ENCODE assay signal across 8 mouse cellular contexts in genomic region chr3:101570747-101571514, GRCm38 (mm10). TPM values are rescaled to one million over a fixed set of nuclear protein-coding genes. Genes with fewer than 3 reads are reported as not detected.
DNase-seq lines count a peak whose midpoint lies in the region; ATAC-seq and TF ChIP-seq lines count a peak whose summit lies in the region.
"Had no signal": no experiment of that assay in that cellular context is flagged by ENCODE, and none has a peak within 500 bp of the region (broad histone marks: within the 10 kb centered on the region; RNA-seq: fewer than 3 reads in every experiment).

No protein-coding gene starts in this region.

- no peak overlapping the region for H3K9ac ChIP-seq in kidney, embryonic 16.5 days (replicated peaks; ENCODE audit: low read length)
- H3K9ac ChIP-seq: lung, embryonic 14.5 days had no signal

- no peak overlapping the region for H3K4me2 ChIP-seq in kidney, embryonic 16.5 days (replicated peaks; ENCODE audit: low read depth, low read length)
- H3K4me2 ChIP-seq: lung, embryonic 14.5 days had no signal

- no peaks in the 10 kb centered on the region for H3K9me3 ChIP-seq in kidney, embryonic 16.5 days (ENCODE audit: low read length)

- no peak for TF ChIP-seq CTCF in thymus, adult 2 months (IDR thresholded peaks at IDR 0.05; ENCODE audit: borderline replicate concordance, control insufficient read depth, extremely low read depth, insufficient read depth, low read length, poor library complexity)

- 92% methylated on average over 6 of the region's 6 CpGs for WGBS in thymus, adult 2 months
- 82% methylated on average over 6 of the region's 6 CpGs for WGBS in kidney, embryonic 16.5 days

- H3K4me3 ChIP-seq in thymus, adult 2 months (ENCODE audit: control insufficient read depth, insufficient read depth, low read length), result no peak overlapping the region
- H3K4me3 ChIP-seq in kidney, embryonic 16.5 days (ENCODE audit: low read length), result no peak overlapping the region

- DNase-seq in thymus, adult 2 months, result peak; percentile 24
- no peak for DNase-seq in thymus, postnatal 0 days (ENCODE audit: low spot score)
- peak; percentile 75 for DNase-seq in WW6 (ENCODE audit: low read depth, low spot score)
- peak; percentile 45 for DNase-seq in thymus, postnatal 4 days
- DNase-seq in layer of hippocampus, adult 8-10 months (ENCODE audit: low spot score in 2 of 2), result no peak
- DNase-seq: lung, embryonic 14.5 days had no signal

- no peak for TF ChIP-seq POLR2A in thymus, adult 2 months (IDR thresholded peaks at IDR 0.05; ENCODE audit: control insufficient read depth, extremely low read depth, insufficient read depth, low read length, poor library complexity)

- no peak overlapping the region for H3K27ac ChIP-seq in thymus, adult 2 months (ENCODE audit: control insufficient read depth, insufficient read depth, low read length)
- peak overlapping the region; percentile 88 for H3K27ac ChIP-seq in kidney, embryonic 16.5 days (ENCODE audit: low read length)

- 0 out of 2 replicates have a peak, but pooled peaks cover 2% of the 10 kb centered on the region for H3K4me1 ChIP-seq in thymus, adult 2 months (replicated peaks; ENCODE audit: control insufficient read depth, insufficient read depth, low read length)
- peaks cover 22% of the 10 kb centered on the region for H3K4me1 ChIP-seq in kidney, embryonic 16.5 days (ENCODE audit: insufficient read depth, low read length)

- peaks cover 8% of the 10 kb centered on the region; the same call in 1 of the 2 replicates for H3K36me3 ChIP-seq in thymus, adult 2 months (ENCODE audit: control insufficient read depth, insufficient read depth, low read length)
- peaks cover 11% of the 10 kb centered on the region for H3K36me3 ChIP-seq in kidney, embryonic 16.5 days (ENCODE audit: insufficient read depth, low read length)

- no peaks in the 10 kb centered on the region for H3K27me3 ChIP-seq in thymus, adult 2 months (ENCODE audit: control insufficient read depth, insufficient read depth, low read length)
- no peaks in the 10 kb centered on the region for H3K27me3 ChIP-seq in kidney, embryonic 16.5 days (ENCODE audit: insufficient read depth, low read length)

- no peak for ATAC-seq in kidney, embryonic 16.5 days (ENCODE audit: low FRiP score, low TSS enrichment)
- no peak for ATAC-seq in cerebellum, adult (ENCODE audit: insufficient number of reproducible peaks, low FRiP score, low TSS enrichment)

RNA-seq across cellular contexts. Expression of gene Atp1a1, which starts 33.6 kb away (rescaled TPM):
- polyA plus RNA-seq in thymus, adult 2 months (2012; rRNA removed), result 273 and 288 TPM in 2 replicates
- 106 and 112 TPM in 2 replicates for polyA plus RNA-seq in thymus, postnatal 0 days (2015; fragmentation: Nextera tagmentation; extraction: Ambion mirVana)
- 362 and 426 TPM in 2 replicates for polyA plus RNA-seq in kidney, embryonic 16.5 days (2015; fragmentation: Nextera tagmentation; extraction: Ambion mirVana)
- total RNA-seq in layer of hippocampus, adult 8-10 months (2022), result 100 to 1,000 TPM; 480 to 507 (median 482) TPM

Comparison
In these comparisons a context has a peak if more than half of its experiments do, and no peak if none do; other contexts are left out.
1. DNase-seq: peak in thymus, adult 2 months (single experiment), WW6 (single experiment) and thymus, postnatal 4 days (single experiment); none in thymus, postnatal 0 days (single experiment) and layer of hippocampus, adult 8-10 months (0 of 2).